9 mouse cellular contexts compared by ENCODE assay signal in the genomic region with DNA sequence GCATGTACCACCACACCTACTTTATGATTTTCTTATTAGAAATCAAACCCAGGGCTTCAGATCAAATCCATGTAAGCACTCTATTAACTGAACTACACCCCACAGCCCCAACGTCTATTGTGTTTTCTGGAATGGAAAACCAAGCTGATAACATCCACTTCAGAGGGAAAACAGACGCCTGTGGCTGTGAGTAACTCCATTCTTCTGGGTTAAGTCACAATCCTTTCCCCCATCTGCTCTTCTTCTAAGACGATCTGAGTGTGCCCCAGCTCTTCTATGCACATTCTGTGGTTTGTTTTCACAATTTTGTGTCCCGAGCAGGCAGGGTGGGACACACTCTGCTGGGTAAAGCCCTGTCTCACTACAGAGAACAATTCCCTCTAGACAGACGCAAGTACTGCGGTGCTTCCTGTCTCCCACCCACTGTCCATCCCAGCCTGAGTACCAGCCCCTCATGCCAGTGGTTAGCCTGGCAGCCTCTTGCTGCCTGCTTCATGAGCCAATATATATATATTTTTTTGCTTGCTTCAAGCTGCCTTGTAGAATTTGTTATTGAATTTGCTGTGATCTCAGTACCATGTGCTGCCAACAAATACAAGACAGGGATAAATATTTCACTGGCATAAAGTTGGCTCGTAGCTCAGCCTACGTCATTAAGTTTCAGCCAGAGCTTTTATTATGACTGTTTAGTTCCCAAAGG.
A peak's percentile ranks its signal among the peaks of the same experiment; 100 is the strongest.
DNase-seq lines count a peak whose midpoint lies in the region; ATAC-seq lines count a peak whose summit lies in the region.
"Had no signal": no experiment of that assay in that cellular context is flagged by ENCODE, and none has a peak within 500 bp of the region (broad histone marks: within the 10 kb centered on the region; RNA-seq: fewer than 3 reads in every experiment).

No protein-coding gene starts in this region.

- no peaks in the 10 kb centered on the region for H3K9me3 ChIP-seq in embryonic facial prominence, embryonic 13.5 days
- H3K9me3 ChIP-seq in embryonic facial prominence, embryonic 10.5 days: no peaks in the 10 kb centered on the region
- H3K9me3 ChIP-seq: liver, embryonic 15.5 days had no signal

- no peaks in the 10 kb centered on the region for H3K27me3 ChIP-seq in embryonic facial prominence, embryonic 13.5 days
- no peaks in the 10 kb centered on the region for H3K27me3 ChIP-seq in embryonic facial prominence, embryonic 10.5 days (replicated peaks; ENCODE audit: low read depth, poor library complexity, severe bottlenecking)
- H3K27me3 ChIP-seq: liver, embryonic 15.5 days had no signal

- peak overlapping the region; percentile 68 for H3K27ac ChIP-seq in embryonic facial prominence, embryonic 13.5 days
- no peak overlapping the region for H3K27ac ChIP-seq in embryonic facial prominence, embryonic 10.5 days (replicated peaks)
- H3K27ac ChIP-seq: liver, embryonic 15.5 days had no signal

- H3K4me1 ChIP-seq in embryonic facial prominence, embryonic 13.5 days: peaks cover 5% of the 10 kb centered on the region; the same call in 1 of the 2 replicates
- no peaks in the 10 kb centered on the region for H3K4me1 ChIP-seq in embryonic facial prominence, embryonic 10.5 days
- H3K4me1 ChIP-seq: liver, embryonic 15.5 days had no signal

- no peak for DNase-seq in embryonic facial prominence, embryonic 10.5 days (ENCODE audit: low spot score)
- DNase-seq in urinary bladder, postnatal 25 days (ENCODE audit: low spot score): peak; percentile 14
- no peak for DNase-seq in urinary bladder, adult 2 months (ENCODE audit: low spot score)
- peak; percentile 15 to 49 for DNase-seq in heart, postnatal 14 days
- DNase-seq in urinary bladder, postnatal 36 days (ENCODE audit: low spot score in 2 of 2): peak; percentile 15 to 43
- DNase-seq in cerebellum, adult 8-10 months: no peak
- DNase-seq in liver: no peak

- no peak overlapping the region for H3K4me3 ChIP-seq in embryonic facial prominence, embryonic 13.5 days
- no peak overlapping the region for H3K4me3 ChIP-seq in embryonic facial prominence, embryonic 10.5 days
- H3K4me3 ChIP-seq: liver, embryonic 15.5 days had no signal

- H3K4me2 ChIP-seq in embryonic facial prominence, embryonic 13.5 days: no peak overlapping the region
- H3K4me2 ChIP-seq: liver, embryonic 15.5 days had no signal

- ATAC-seq in embryonic facial prominence, embryonic 13.5 days (ENCODE audit: insufficient number of reproducible peaks, insufficient read depth, low FRiP score, low TSS enrichment, low read depth): no peak

- no peaks in the 10 kb centered on the region for H3K36me3 ChIP-seq in embryonic facial prominence, embryonic 13.5 days
- no peaks in the 10 kb centered on the region for H3K36me3 ChIP-seq in embryonic facial prominence, embryonic 10.5 days (replicated peaks)
- H3K36me3 ChIP-seq: liver, embryonic 15.5 days had no signal

- H3K9ac ChIP-seq in embryonic facial prominence, embryonic 13.5 days: no peak overlapping the region
- H3K9ac ChIP-seq: liver, embryonic 15.5 days had no signal

- WGBS in embryonic facial prominence, embryonic 13.5 days: 49% methylated on average over 8 of the region's 8 CpGs
- 72% methylated on average over 8 of the region's 8 CpGs for WGBS in embryonic facial prominence, embryonic 10.5 days

- intact Hi-C loops in heart, postnatal 14 days (cut with DNase I): loop anchor here (10.0 kb wide), 1 partner anchor 64 kb away; the partner anchor contains the start of gene Snx18

Comparison
In these comparisons a context has a peak if more than half of its experiments do, and no peak if none do; other contexts are left out.
1. DNase-seq: peak in urinary bladder, postnatal 25 days (single experiment), heart, postnatal 14 days (2 of 2) and urinary bladder, postnatal 36 days (2 of 2); none in embryonic facial prominence, embryonic 10.5 days (single experiment), urinary bladder, adult 2 months (single experiment), cerebellum, adult 8-10 months (single experiment) and liver (single experiment).